Mouse (Mus musculus) limb, embryonic 11.5 days (tissue): ENCODE measurements around the gene Sypl2. TPM values are rescaled to one million over a fixed set of nuclear protein-coding genes. Genes with fewer than 3 reads are reported as not detected.
A peak's percentile ranks its signal among the peaks of the same experiment; 100 is the strongest.

Source experiments
- ATAC-seq: fragments of 200-750 bp; cut with Nextera tagmentation; 2 replicates; pipeline ENCODE4 v1.8.0; 2017; ENCODE audit warnings: low read depth; ENCODE audit not compliant: insufficient number of reproducible peaks, low FRiP score, low TSS enrichment
- DNase-seq: peaks from one replicate; pipeline ENCODE4 v3.0.0-alpha.2; 2015; ENCODE audit warnings: low spot score
- H3K27ac ChIP-seq: fragments of 300-500 bp; sonication (generic); replicated peaks from 2 replicates; pipeline ENCODE4 v1.5.1; 2014; ENCODE audit warnings: low read depth, mild to moderate bottlenecking, low read length
- H3K27me3 ChIP-seq: fragments of 300-500 bp; sonication (generic); 2 replicates; pipeline ENCODE4 v1.6.1; 2014; ENCODE audit warnings: mild to moderate bottlenecking, low read length, mixed read lengths; ENCODE audit not compliant: control insufficient read depth, insufficient read depth
- H3K36me3 ChIP-seq: fragments of 300-500 bp; sonication (generic); 2 replicates; pipeline ENCODE4 v1.6.1; 2014; ENCODE audit warnings: mild to moderate bottlenecking, low read length, moderate library complexity, mixed read lengths; ENCODE audit not compliant: control insufficient read depth, insufficient read depth
- H3K4me1 ChIP-seq: fragments of 300-500 bp; sonication (generic); 2 replicates; pipeline ENCODE4 v1.6.1; 2014; ENCODE audit warnings: low read length, mixed read lengths; ENCODE audit not compliant: control insufficient read depth, insufficient read depth
- H3K4me2 ChIP-seq: fragments of 300-500 bp; sonication (generic); 2 replicates; pipeline ENCODE4 v1.6.1; 2014; ENCODE audit warnings: low read depth, mild to moderate bottlenecking, moderate library complexity; ENCODE audit not compliant: severe bottlenecking
- H3K4me3 ChIP-seq: fragments of 300-500 bp; sonication (generic); 2 replicates; pipeline ENCODE4 v1.5.1; 2014; ENCODE audit warnings: low read depth, low read length
- H3K9ac ChIP-seq: fragments of 300-500 bp; sonication (generic); 2 replicates; pipeline ENCODE4 v1.6.1; 2014; ENCODE audit warnings: mild to moderate bottlenecking, low read length
- H3K9me3 ChIP-seq: fragments of 300-500 bp; sonication (generic); 2 replicates; pipeline ENCODE4 v1.6.1; 2016; ENCODE audit warnings: low read length; ENCODE audit not compliant: control insufficient read depth
- WGBS: fragments of 180-500 bp; shearing (Covaris S2); extraction: QIAGEN DNeasy Blood & Tissue Kit; methylation state at CpG from one replicate; pipeline ENCODE4 v1.1.7; 2014; 5-methylcytosine and 5-hydroxymethylcytosine counted together
- polyA plus RNA-seq: library from polyadenylated mRNA; unstranded; fragments of >200 nt; fragmentation: Nextera tagmentation; extraction: Ambion mirVana; gene quantifications from 2 replicates; pipeline ENCODE4 v1.2.1, GENCODE M21; 2014

The Sypl2 gene
- polyA plus RNA-seq, 1 experiment from 2014 or later: 0.51 TPM

DNA sequence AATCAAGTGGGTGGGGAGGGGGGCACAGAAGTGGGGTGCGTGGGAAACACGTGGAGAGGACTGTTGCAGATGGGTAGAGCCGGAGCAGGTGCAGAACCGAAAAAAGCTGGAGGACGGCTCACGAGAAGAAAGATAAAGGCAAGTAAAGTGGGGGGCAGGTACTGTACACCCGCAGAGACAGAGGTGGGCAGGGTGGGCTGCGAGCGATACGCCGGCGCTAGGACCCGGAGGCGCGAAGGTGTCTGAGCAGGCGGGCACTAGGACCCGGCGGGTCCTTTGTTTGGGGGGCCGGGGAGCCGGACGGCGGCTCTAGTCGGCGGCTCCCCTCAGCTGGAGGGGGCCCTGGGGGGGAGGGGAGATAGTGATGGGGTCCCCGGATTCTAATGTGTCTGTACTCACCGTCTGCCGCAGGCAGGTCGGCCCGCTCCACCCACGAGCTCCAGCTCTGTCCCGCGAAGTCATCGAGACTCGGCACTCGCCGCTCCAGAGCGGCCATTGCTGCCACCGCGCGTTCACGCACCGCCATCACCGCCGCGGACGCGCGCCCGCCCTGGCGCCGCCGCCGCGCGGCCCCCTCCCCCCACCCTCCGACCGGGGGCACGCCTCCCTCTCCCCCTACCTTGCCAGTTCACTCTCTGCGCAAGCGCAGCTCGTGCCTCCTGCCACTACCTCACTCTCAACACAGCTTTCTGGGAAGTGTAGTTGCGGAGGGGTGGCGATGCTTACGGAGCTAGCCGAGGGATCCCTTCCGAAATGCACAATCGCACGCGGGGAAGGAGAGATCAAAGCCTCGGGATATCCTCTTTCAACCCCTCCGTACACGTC, 16.3 kb downstream of the Sypl2 start:
- Histone ChIP-seq H3K27ac (peak overlapping the region; percentile 80), H3K9me3 (no peaks in the 10 kb centered on the region), H3K9ac (peak overlapping the region; percentile 86), H3K4me1 (peaks cover 12% of the 10 kb centered on the region), H3K4me3 (peak overlapping the region; percentile 61), H3K27me3 (no peaks in the 10 kb centered on the region), H3K4me2 (peak overlapping the region; percentile 95), H3K36me3 (peaks cover 14% of the 10 kb centered on the region; the same call in 1 of the 2 replicates)
- ATAC-seq: peak; percentile 92
- WGBS: under 1% methylated on average over 55 of the region's 72 CpGs
- peak; percentile 95 for DNase-seq

DNA sequence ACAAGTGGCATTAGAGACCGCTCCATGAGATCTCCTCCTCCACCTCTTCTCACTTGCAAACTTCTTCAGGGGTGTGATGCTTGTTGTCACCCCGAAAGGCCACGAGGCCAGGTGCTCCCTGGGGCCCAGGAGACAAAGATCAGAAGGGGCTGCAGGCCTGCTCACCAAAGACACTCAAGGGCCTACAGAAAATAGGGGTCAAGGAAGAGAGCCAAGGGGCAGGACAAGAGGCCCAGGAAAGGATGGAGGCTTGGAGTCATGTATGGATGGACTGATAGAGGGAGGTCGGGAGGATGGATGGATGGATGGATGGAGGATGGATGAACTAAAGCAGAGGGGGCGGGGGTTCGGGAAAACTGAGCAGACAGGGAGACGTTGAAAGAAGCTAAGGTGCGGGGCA, 16.9 kb downstream of the Sypl2 start:
- ATAC-seq: 0 out of 2 replicates have a peak, but pooled peaks have one; percentile 3
- H3K27ac ChIP-seq: no peak overlapping the region; the same call in 1 of the 2 replicates
- H3K9ac ChIP-seq: peak overlapping the region; percentile 86
- no peaks in the 10 kb centered on the region for H3K27me3 ChIP-seq
- peaks cover 12% of the 10 kb centered on the region for H3K4me1 ChIP-seq
- peak overlapping the region; percentile 61 for H3K4me3 ChIP-seq
- peaks cover 18% of the 10 kb centered on the region; the same call in 1 of the 2 replicates for H3K36me3 ChIP-seq
- H3K4me2 ChIP-seq: peak overlapping the region; percentile 95
- peak; percentile 43 for DNase-seq
- H3K9me3 ChIP-seq: no peaks in the 10 kb centered on the region
- WGBS: 7% methylated on average over 8 of the region's 8 CpGs

DNA sequence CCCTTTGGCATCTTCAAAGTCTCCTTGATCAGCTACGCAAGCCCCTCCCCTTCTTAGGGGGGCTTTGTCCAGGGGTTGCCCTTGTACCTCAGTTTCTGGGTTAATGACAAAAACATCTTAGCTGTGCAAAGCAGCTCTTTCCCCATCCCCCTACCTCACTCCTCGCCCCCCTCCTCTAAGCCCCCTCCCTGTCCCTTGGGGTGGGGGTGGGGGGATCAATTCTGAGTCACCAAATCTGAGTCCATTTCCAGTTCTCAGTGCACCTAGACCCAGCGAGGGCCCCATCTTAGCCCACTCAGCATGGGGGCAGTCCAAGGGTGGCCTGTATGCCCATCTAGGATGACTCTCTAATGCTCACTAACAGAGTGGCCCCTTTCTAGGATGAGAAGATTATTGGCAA, 17.4 kb downstream of the Sypl2 start:
- no peak for DNase-seq
- WGBS: 55% methylated on average over 3 of the region's 3 CpGs
- ATAC-seq: no peak
- H3K9ac ChIP-seq: peak overlapping the region; percentile 86
- H3K4me3 ChIP-seq: peak overlapping the region; percentile 61
- peaks cover 12% of the 10 kb centered on the region for H3K4me1 ChIP-seq
- H3K36me3 ChIP-seq: peaks cover 18% of the 10 kb centered on the region; the same call in 1 of the 2 replicates
- 0 out of 2 replicates have a peak overlapping the region, but pooled peaks have one; percentile 14 for H3K27ac ChIP-seq
- H3K27me3 ChIP-seq: no peaks in the 10 kb centered on the region
- peak overlapping the region; percentile 95 for H3K4me2 ChIP-seq
- H3K9me3 ChIP-seq: no peaks in the 10 kb centered on the region

DNA sequence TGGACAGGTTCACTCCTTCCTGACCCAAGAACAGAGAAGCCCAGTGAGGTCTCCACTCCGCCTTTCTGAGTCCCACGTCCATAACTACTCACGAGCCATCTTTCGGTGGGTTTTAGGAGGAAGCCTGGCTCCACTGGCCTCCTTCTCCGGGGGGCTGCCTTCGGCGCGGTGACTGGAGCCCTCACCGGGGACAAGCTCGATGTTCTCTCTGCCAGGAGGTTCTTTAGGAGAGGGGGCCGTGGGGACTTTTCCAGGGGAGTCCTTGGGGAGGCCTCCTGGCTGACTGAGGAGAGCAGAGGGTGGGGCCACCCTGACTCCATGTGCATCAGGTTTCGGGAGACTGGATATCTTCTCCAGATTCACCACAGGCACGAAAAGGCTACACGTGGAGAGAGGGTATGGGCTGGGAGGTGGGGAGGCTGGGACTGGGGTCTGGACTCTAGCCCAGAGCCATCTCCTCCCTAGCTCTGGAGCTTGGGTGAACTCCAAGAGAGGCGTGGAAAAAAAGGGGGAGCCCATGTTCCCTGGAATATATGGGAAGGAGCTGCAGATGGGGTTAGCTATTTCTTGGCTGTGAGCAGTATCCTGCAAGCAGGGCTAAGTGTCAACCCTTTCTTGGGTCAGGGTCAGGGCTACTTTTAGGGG, 19.6 kb downstream of the Sypl2 start:
- no peak for DNase-seq
- no peak overlapping the region for H3K4me2 ChIP-seq

DNA sequence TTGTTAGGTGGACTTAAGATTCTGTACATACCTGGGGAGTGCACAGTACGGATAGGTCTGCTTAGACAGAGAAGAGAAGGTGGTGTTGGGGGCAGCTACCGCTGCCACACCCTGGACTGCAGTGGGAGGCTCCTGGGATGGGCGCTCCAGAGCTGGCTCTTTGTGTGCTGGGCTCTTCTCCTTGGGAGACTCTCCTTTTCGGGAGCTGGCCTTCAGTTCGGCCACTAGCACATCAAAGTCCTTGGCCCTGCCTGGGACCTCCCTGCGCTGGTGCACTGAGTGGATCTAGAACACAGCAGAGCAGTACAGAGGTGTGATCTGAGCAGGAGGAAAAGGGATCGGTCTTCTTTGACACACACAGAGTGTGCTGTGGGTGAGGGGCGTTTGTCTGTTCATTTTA, 20.8 kb downstream of the Sypl2 start:
- H3K36me3 ChIP-seq: peaks cover 21% of the 10 kb centered on the region; the same call in 1 of the 2 replicates
- no peak overlapping the region for H3K4me3 ChIP-seq
- no peaks in the 10 kb centered on the region for H3K9me3 ChIP-seq
- H3K4me2 ChIP-seq: no peak overlapping the region
- ATAC-seq (no peak), DNase-seq (no peak)
- no peak overlapping the region for H3K27ac ChIP-seq
- H3K27me3 ChIP-seq: no peaks in the 10 kb centered on the region
- no peak overlapping the region for H3K9ac ChIP-seq
- peaks cover 9% of the 10 kb centered on the region for H3K4me1 ChIP-seq
- WGBS: 88% methylated on average over 8 of the region's 8 CpGs

More for the DNA sequence above, 19.6 kb downstream of the Sypl2 start:
- WGBS: 92% methylated on average over 15 of the region's 15 CpGs
- Histone ChIP-seq H3K27ac (no peak overlapping the region), H3K4me1 (peaks cover 12% of the 10 kb centered on the region), H3K9me3 (no peaks in the 10 kb centered on the region), H3K27me3 (no peaks in the 10 kb centered on the region), H3K9ac (no peak overlapping the region), H3K4me3 (no peak overlapping the region), H3K36me3 (peaks cover 21% of the 10 kb centered on the region; the same call in 1 of the 2 replicates)
- ATAC-seq: no peak

DNA sequence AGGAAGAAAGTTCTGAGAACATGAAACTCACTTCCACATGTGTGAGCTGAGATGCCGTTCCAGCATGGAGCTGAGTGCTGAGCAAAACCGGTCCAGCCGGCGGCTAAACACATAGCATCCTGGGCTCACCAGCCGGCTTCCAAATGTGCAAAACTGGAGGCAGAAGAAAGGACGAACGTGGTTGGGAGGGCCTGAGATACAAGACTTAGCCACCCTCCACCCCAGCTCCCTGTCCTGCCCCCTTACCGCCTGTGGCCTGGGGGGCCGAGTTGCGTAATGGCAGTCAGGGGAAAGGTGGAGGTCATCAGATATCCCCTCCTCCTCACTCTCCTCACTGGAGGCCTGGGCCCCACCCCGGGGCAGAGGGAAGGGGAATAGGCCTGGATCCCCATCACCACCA, 22.0 kb downstream of the Sypl2 start:
- H3K27me3 ChIP-seq: no peaks in the 10 kb centered on the region
- H3K27ac ChIP-seq: no peak overlapping the region
- H3K9ac ChIP-seq: no peak overlapping the region
- H3K4me2 ChIP-seq: no peak overlapping the region
- 90% methylated on average over 11 of the region's 11 CpGs for WGBS
- ATAC-seq: no peak
- H3K9me3 ChIP-seq: no peaks in the 10 kb centered on the region
- peaks cover 12% of the 10 kb centered on the region for H3K4me1 ChIP-seq
- DNase-seq: no peak
- H3K4me3 ChIP-seq: no peak overlapping the region
- peaks cover 21% of the 10 kb centered on the region; the same call in 1 of the 2 replicates for H3K36me3 ChIP-seq

DNA sequence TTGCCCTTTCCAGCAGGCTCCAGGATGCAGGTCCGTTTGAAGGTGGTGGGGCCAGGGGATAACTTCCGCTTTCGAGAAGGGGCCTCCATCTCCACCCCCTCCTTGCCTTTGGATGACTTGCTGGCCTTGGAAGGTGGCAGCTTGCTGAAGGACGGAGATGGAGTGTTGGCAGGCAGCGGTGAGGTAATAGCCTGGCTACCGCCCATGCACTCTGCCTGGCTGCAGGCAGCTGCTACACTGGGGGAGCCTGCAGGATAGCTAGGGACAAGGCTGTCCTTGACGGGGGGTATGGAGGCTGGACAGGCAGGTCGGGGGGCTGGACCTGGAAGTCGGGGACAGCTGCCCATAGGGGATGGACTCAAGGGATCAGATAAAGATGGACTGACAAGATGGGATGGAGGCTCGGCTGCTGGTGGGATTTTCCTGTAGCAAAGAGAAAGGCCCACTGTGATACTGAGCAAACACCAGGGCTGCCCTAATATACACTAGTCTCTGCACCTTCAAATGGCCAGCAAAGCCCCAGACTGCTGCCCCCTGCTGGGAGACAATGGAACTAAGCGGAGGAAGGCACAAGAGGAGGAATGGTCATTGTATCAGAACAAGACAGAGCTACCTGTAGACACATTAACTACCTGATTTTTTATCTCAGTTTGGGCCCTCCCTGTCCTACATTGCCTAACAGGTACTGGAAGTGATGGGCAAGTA, 22.7 kb downstream of the Sypl2 start:
- H3K9me3 ChIP-seq: no peaks in the 10 kb centered on the region
- no peak overlapping the region for H3K4me3 ChIP-seq
- DNase-seq (peak; percentile 88), ATAC-seq (no peak)
- peaks cover 21% of the 10 kb centered on the region; the same call in 1 of the 2 replicates for H3K36me3 ChIP-seq
- H3K4me1 ChIP-seq: peaks cover 6% of the 10 kb centered on the region
- no peak overlapping the region for H3K4me2 ChIP-seq
- WGBS: 82% methylated on average over 11 of the region's 11 CpGs
- no peak overlapping the region for H3K27ac ChIP-seq
- no peaks in the 10 kb centered on the region for H3K27me3 ChIP-seq
- H3K9ac ChIP-seq: no peak overlapping the region

DNA sequence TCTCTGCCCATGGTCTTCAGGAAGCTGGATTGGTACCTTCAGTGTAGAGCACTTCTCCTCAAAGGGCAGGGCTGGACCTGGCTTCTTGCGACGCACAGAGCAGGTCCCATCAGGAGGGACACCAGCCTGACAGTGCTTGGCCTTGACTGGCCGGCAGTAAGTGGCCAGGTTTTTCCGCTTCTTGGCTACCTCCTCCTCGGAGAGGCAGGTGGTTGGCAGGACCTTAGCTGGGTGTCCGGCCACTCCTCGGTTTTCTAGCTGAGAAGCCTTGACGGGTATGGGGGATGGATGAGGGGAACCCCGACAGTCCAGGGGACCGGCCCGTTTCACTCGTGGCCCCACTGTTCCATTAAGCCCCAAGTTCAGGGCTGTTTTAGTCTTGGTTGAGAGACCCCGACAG, 23.2 kb downstream of the Sypl2 start:
- WGBS: 95% methylated on average over 13 of the region's 13 CpGs
- Histone ChIP-seq H3K9me3 (no peaks in the 10 kb centered on the region), H3K4me3 (no peak overlapping the region), H3K36me3 (peaks cover 21% of the 10 kb centered on the region; the same call in 1 of the 2 replicates), H3K9ac (no peak overlapping the region), H3K4me2 (no peak overlapping the region), H3K4me1 (peaks cover 3% of the 10 kb centered on the region; the same call in 1 of the 2 replicates), H3K27me3 (no peaks in the 10 kb centered on the region), H3K27ac (no peak overlapping the region)
- no peak for DNase-seq
- ATAC-seq: no peak
